Mouse (Mus musculus) frontal cortex, postnatal 36 days (tissue): ENCODE measurements around the gene Ces1b.

Experiments used
- DNase-seq, 2 experiments: peaks; one replicate each; pipeline ENCODE4 v3.0.0; 2022; ENCODE audit warnings: low spot score in 2 of 2

Gene Ces1b

DNA sequence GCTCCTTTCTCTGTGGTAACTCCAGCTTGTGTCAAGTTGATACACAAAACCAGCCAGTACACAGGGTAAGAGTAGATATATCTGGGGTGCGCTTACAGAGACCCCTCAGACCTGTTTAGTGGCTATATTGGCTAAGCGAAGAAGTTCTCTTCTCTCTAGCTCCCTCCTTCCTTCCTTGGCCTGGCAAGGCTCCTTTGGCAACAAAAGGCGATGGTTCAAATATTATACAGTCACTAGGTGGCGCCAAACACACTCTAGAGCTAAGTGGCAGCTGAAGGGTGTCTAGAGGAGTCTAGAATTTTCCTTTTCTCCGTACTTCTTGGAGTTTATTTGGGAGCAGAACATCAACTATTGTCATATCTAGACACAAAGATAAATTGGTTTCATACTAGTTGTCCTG is 69.5 kb downstream of the Ces1b start:
- peak in 1 of 2 experiments; percentile 53 for DNase-seq
